Mouse (Mus musculus) stomach, embryonic 16.5 days (tissue): ENCODE results near the gene Slc9a3r1. TPM values are rescaled to one million over a fixed set of nuclear protein-coding genes. Genes with fewer than 3 reads are reported as not detected.

ENCODE experiments used
- ATAC-seq: fragments of 200-750 bp; cut with Nextera tagmentation; 2 replicates; pipeline ENCODE4 v1.8.0; 2017; ENCODE audit warnings: moderate number of reproducible peaks, moderate TSS enrichment; ENCODE audit not compliant: insufficient read depth, low FRiP score
- H3K27ac ChIP-seq: fragments of 300-500 bp; sonication (generic); 2 replicates; pipeline ENCODE4 v1.5.1; 2014; ENCODE audit warnings: low read length
- H3K27me3 ChIP-seq: fragments of 300-500 bp; sonication (generic); 2 replicates; pipeline ENCODE4 v1.6.1; 2014; ENCODE audit warnings: low read length, control low read depth, mixed read lengths; ENCODE audit not compliant: control insufficient read depth, insufficient read depth
- H3K36me3 ChIP-seq: fragments of 300-500 bp; sonication (generic); 2 replicates; pipeline ENCODE4 v1.6.1; 2014; ENCODE audit warnings: low read length; ENCODE audit not compliant: control insufficient read depth, insufficient read depth
- H3K4me1 ChIP-seq: fragments of 300-500 bp; sonication (generic); 2 replicates; pipeline ENCODE4 v1.6.1; 2014; ENCODE audit warnings: low read length, control low read depth, mixed read lengths; ENCODE audit not compliant: control insufficient read depth, insufficient read depth
- H3K4me2 ChIP-seq: fragments of 300-500 bp; sonication (generic); 2 replicates; pipeline ENCODE4 v1.6.1; 2014; ENCODE audit warnings: low read depth, low read length, mixed read lengths
- H3K4me3 ChIP-seq: fragments of 300-500 bp; sonication (generic); replicated peaks from 2 replicates; pipeline ENCODE4 v1.5.1; 2014; ENCODE audit warnings: mild to moderate bottlenecking, low read length
- H3K9ac ChIP-seq: fragments of 300-500 bp; sonication (generic); 2 replicates; pipeline ENCODE4 v1.6.1; 2014; ENCODE audit warnings: low read length
- H3K9me3 ChIP-seq: fragments of 300-500 bp; sonication (generic); replicated peaks from 2 replicates; pipeline ENCODE4 v1.6.1; 2016; ENCODE audit warnings: low read length, control low read depth; ENCODE audit not compliant: control insufficient read depth
- WGBS: fragments of 180-500 bp; shearing (Covaris S2); extraction: QIAGEN DNeasy Blood & Tissue Kit; methylation state at CpG from one replicate; pipeline ENCODE4 v1.1.7; 2014; 5-methylcytosine and 5-hydroxymethylcytosine counted together
- polyA plus RNA-seq: library from polyadenylated mRNA; unstranded; fragments of >200 nt; fragmentation: Nextera tagmentation; extraction: Ambion mirVana; gene quantifications from 2 replicates; pipeline ENCODE4 v1.2.1, GENCODE M21; 2015

Slc9a3r1 gene
- polyA plus RNA-seq, 1 experiment from 2014 or later = 136 TPM

- H3K4me2 ChIP-seq = no peak overlapping the region
- H3K27me3 ChIP-seq = no peaks in the 10 kb centered on the region
- H3K9me3 ChIP-seq = no peaks in the 10 kb centered on the region
- ATAC-seq = no peak
- H3K27ac ChIP-seq = no peak overlapping the region
- H3K9ac ChIP-seq = no peak overlapping the region
- H3K4me1 ChIP-seq = no peaks in the 10 kb centered on the region
- H3K4me3 ChIP-seq = no peak overlapping the region
- H3K36me3 ChIP-seq = no peaks in the 10 kb centered on the region
- WGBS = 43% methylated on average over 13 of the region's 13 CpGs
These were observed 49.0 kb downstream of the Slc9a3r1 start for GRCm38 (mm10) chr11:115212116-115212515.

GRCm38 (mm10) chr11:115215123-115215522 is 52.0 kb downstream of the Slc9a3r1 start:
- H3K27me3 ChIP-seq = no peaks in the 10 kb centered on the region
- WGBS = 40% methylated on average over 5 of the region's 5 CpGs
- H3K4me1 ChIP-seq = peaks cover 14% of the 10 kb centered on the region; the same call in 1 of the 2 replicates
- H3K27ac ChIP-seq = no peak overlapping the region
- ATAC-seq = no peak
- no peak overlapping the region for H3K4me3 ChIP-seq
- no peak overlapping the region for H3K4me2 ChIP-seq
- H3K36me3 ChIP-seq = no peaks in the 10 kb centered on the region
- no peak overlapping the region for H3K9ac ChIP-seq
- no peaks in the 10 kb centered on the region for H3K9me3 ChIP-seq

- H3K27me3 ChIP-seq = no peaks in the 10 kb centered on the region
- 42% methylated on average over 18 of the region's 18 CpGs for WGBS
- ATAC-seq = no peak
These were observed 54.6 kb downstream of the Slc9a3r1 start for GRCm38 (mm10) chr11:115217439-115218410.

GRCm38 (mm10) chr11:115219263-115219662 is 56.1 kb downstream of the Slc9a3r1 start:
- WGBS = 38% methylated on average over 9 of the region's 9 CpGs
- no peak overlapping the region; the same call in 1 of the 2 replicates for H3K9ac ChIP-seq
- no peak overlapping the region for H3K4me2 ChIP-seq
- no peak overlapping the region for H3K4me3 ChIP-seq
- H3K27me3 ChIP-seq = no peaks in the 10 kb centered on the region
- no peaks in the 10 kb centered on the region for H3K36me3 ChIP-seq
- no peaks in the 10 kb centered on the region for H3K9me3 ChIP-seq
- peaks cover 27% of the 10 kb centered on the region for H3K4me1 ChIP-seq
- ATAC-seq = peak; percentile 19; the same call in 1 of the 2 replicates
- H3K27ac ChIP-seq = no peak overlapping the region; the same call in 1 of the 2 replicates

More at GRCm38 (mm10) chr11:115217439-115218410, 54.6 kb downstream of the Slc9a3r1 start:
- Histone ChIP-seq H3K4me1 (peaks cover 25% of the 10 kb centered on the region), H3K4me2 (no peak overlapping the region), H3K36me3 (no peaks in the 10 kb centered on the region), H3K4me3 (no peak overlapping the region), H3K27ac (no peak overlapping the region), H3K9ac (no peak overlapping the region), H3K9me3 (no peaks in the 10 kb centered on the region)

- Histone ChIP-seq H3K27ac (no peak overlapping the region), H3K9ac (no peak overlapping the region), H3K27me3 (no peaks in the 10 kb centered on the region), H3K4me3 (no peak overlapping the region), H3K9me3 (no peaks in the 10 kb centered on the region), H3K4me1 (peaks cover 27% of the 10 kb centered on the region), H3K36me3 (no peaks in the 10 kb centered on the region), H3K4me2 (no peak overlapping the region)
- 82% methylated on average over 10 of the region's 10 CpGs for WGBS
- no peak for ATAC-seq
These were observed 56.5 kb downstream of the Slc9a3r1 start for GRCm38 (mm10) chr11:115219685-115220084.

GRCm38 (mm10) chr11:115222077-115222476 is 58.9 kb downstream of the Slc9a3r1 start:
- peaks cover 27% of the 10 kb centered on the region for H3K4me1 ChIP-seq
- H3K36me3 ChIP-seq = no peaks in the 10 kb centered on the region
- whole genome bisulfite sequencing = 32% methylated on average over 12 of the region's 12 CpGs
- 0 out of 2 replicates have a peak, but pooled peaks have one; percentile 31 for ATAC-seq
- H3K27me3 ChIP-seq = 0 out of 2 replicates have a peak, but pooled peaks cover 4% of the 10 kb centered on the region
- no peaks in the 10 kb centered on the region for H3K9me3 ChIP-seq
- no peak overlapping the region for H3K27ac ChIP-seq
- H3K4me3 ChIP-seq = no peak overlapping the region
- no peak overlapping the region for H3K4me2 ChIP-seq
- no peak overlapping the region for H3K9ac ChIP-seq

- ATAC-seq = no peak
- H3K4me1 ChIP-seq = peaks cover 27% of the 10 kb centered on the region
- 20% methylated on average over 5 of the region's 5 CpGs for WGBS
These were observed 59.4 kb downstream of the Slc9a3r1 start for GRCm38 (mm10) chr11:115222570-115222969.

GRCm38 (mm10) chr11:115223451-115223850 is 60.3 kb downstream of the Slc9a3r1 start:
- no peaks in the 10 kb centered on the region for H3K36me3 ChIP-seq
- H3K27me3 ChIP-seq = 0 out of 2 replicates have a peak, but pooled peaks cover 4% of the 10 kb centered on the region
- H3K9me3 ChIP-seq = no peaks in the 10 kb centered on the region
- WGBS = 72% methylated on average over 11 of the region's 11 CpGs
- H3K9ac ChIP-seq = no peak overlapping the region
- H3K4me3 ChIP-seq = no peak overlapping the region
- H3K4me2 ChIP-seq = no peak overlapping the region
- peaks cover 27% of the 10 kb centered on the region for H3K4me1 ChIP-seq
- no peak overlapping the region for H3K27ac ChIP-seq
- ATAC-seq = no peak

More at GRCm38 (mm10) chr11:115222570-115222969, 59.4 kb downstream of the Slc9a3r1 start:
- no peak overlapping the region for H3K4me3 ChIP-seq
- H3K27ac ChIP-seq = no peak overlapping the region
- H3K27me3 ChIP-seq = 0 out of 2 replicates have a peak, but pooled peaks cover 4% of the 10 kb centered on the region
- no peaks in the 10 kb centered on the region for H3K9me3 ChIP-seq
- no peak overlapping the region for H3K4me2 ChIP-seq
- H3K9ac ChIP-seq = no peak overlapping the region
- no peaks in the 10 kb centered on the region for H3K36me3 ChIP-seq

GRCm38 (mm10) chr11:115223877-115224276 is 60.7 kb downstream of the Slc9a3r1 start:
- Histone ChIP-seq H3K9ac (no peak overlapping the region), H3K4me3 (no peak overlapping the region), H3K9me3 (no peaks in the 10 kb centered on the region), H3K36me3 (no peaks in the 10 kb centered on the region), H3K4me1 (peaks cover 22% of the 10 kb centered on the region), H3K27me3 (0 out of 2 replicates have a peak, but pooled peaks cover 4% of the 10 kb centered on the region), H3K27ac (no peak overlapping the region), H3K4me2 (no peak overlapping the region)
- 67% methylated on average over 6 of the region's 6 CpGs for WGBS
- ATAC-seq = no peak
